Mouse (Mus musculus) regulatory T cell (primary cell): ENCODE measurements around the gene Gngt2.

Experiments
- in situ Hi-C: fragments of 300-600 bp; cut with MboI, MseI; formaldehyde crosslinking; loops from one replicate; pipeline ENCODE4 v1.15.1; 2025; ENCODE audit warnings: high pct_unique_total_duplicates

The Gngt2 gene

GRCm38 (mm10) chr11:95837059-95837458 lies at the start of gene Gngt2:
Gngt2 (plus strand) TSS chr11:95837216.
- in situ Hi-C loops = no loop called here

GRCm38 (mm10) chr11:95789451-95789891 lies 47.5 kb upstream of the Gngt2 start:
- in situ Hi-C loops = no loop called here

- in situ Hi-C loops = no loop called here
Observed at GRCm38 (mm10) chr11:95791787-95792186, 45.2 kb upstream of the Gngt2 start.

GRCm38 (mm10) chr11:95792950-95793509 lies 44.0 kb upstream of the Gngt2 start:
- in situ Hi-C loops = no loop called here

- in situ Hi-C loops = no loop called here
Observed at GRCm38 (mm10) chr11:95794201-95794600, 42.8 kb upstream of the Gngt2 start.

- in situ Hi-C loops = no loop called here
Observed at GRCm38 (mm10) chr11:95795582-95795981, 41.4 kb upstream of the Gngt2 start.

GRCm38 (mm10) chr11:95805010-95805409 lies 32.0 kb upstream of the Gngt2 start:
- in situ Hi-C loops = no loop called here

GRCm38 (mm10) chr11:95805527-95805926 lies 31.5 kb upstream of the Gngt2 start:
- in situ Hi-C loops = no loop called here

- in situ Hi-C loops = no loop called here
Observed at GRCm38 (mm10) chr11:95807884-95808283, 29.1 kb upstream of the Gngt2 start.

GRCm38 (mm10) chr11:95808448-95809011 lies 28.5 kb upstream of the Gngt2 start:
- in situ Hi-C loops = no loop called here

GRCm38 (mm10) chr11:95809603-95810002 lies 27.4 kb upstream of the Gngt2 start:
- in situ Hi-C loops = no loop called here

- in situ Hi-C loops = no loop called here
Observed at GRCm38 (mm10) chr11:95810828-95811227, 26.2 kb upstream of the Gngt2 start.

GRCm38 (mm10) chr11:95811741-95812140 lies 25.3 kb upstream of the Gngt2 start:
- in situ Hi-C loops = no loop called here

- in situ Hi-C loops = no loop called here
Observed at GRCm38 (mm10) chr11:95812224-95812623, 24.8 kb upstream of the Gngt2 start.

- in situ Hi-C loops = no loop called here
Observed at GRCm38 (mm10) chr11:95814101-95814500, 22.9 kb upstream of the Gngt2 start.

GRCm38 (mm10) chr11:95814857-95815256 lies 22.2 kb upstream of the Gngt2 start:
- in situ Hi-C loops = no loop called here

- in situ Hi-C loops = no loop called here
Observed at GRCm38 (mm10) chr11:95815412-95815811, 21.6 kb upstream of the Gngt2 start.

- in situ Hi-C loops = no loop called here
Observed at GRCm38 (mm10) chr11:95819138-95819537, 17.9 kb upstream of the Gngt2 start.

- in situ Hi-C loops = loop anchor here (5.0 kb wide), 1 partner anchor 161 kb away; no protein-coding TSS in a partner anchor
Observed at GRCm38 (mm10) chr11:95821511-95821910, 15.5 kb upstream of the Gngt2 start.

GRCm38 (mm10) chr11:95822437-95822836 lies 14.6 kb upstream of the Gngt2 start:
- in situ Hi-C loops = loop anchor here (5.0 kb wide), 1 partner anchor 160 kb away; no protein-coding TSS in a partner anchor

- in situ Hi-C loops = loop anchor here (5.0 kb wide), 1 partner anchor 158 kb away; no protein-coding TSS in a partner anchor
Observed at GRCm38 (mm10) chr11:95824071-95824876, 12.7 kb upstream of the Gngt2 start, which contains the start of gene Phospho1. Phospho1 (plus strand) TSS chr11:95824499.

GRCm38 (mm10) chr11:95824877-95825243 lies 12.2 kb upstream of the Gngt2 start:
- in situ Hi-C loops = loop anchor here (5.0 kb wide), 1 partner anchor 157 kb away; no protein-coding TSS in a partner anchor
